12 mouse cellular contexts compared by ENCODE assay signal in the genomic region with DNA sequence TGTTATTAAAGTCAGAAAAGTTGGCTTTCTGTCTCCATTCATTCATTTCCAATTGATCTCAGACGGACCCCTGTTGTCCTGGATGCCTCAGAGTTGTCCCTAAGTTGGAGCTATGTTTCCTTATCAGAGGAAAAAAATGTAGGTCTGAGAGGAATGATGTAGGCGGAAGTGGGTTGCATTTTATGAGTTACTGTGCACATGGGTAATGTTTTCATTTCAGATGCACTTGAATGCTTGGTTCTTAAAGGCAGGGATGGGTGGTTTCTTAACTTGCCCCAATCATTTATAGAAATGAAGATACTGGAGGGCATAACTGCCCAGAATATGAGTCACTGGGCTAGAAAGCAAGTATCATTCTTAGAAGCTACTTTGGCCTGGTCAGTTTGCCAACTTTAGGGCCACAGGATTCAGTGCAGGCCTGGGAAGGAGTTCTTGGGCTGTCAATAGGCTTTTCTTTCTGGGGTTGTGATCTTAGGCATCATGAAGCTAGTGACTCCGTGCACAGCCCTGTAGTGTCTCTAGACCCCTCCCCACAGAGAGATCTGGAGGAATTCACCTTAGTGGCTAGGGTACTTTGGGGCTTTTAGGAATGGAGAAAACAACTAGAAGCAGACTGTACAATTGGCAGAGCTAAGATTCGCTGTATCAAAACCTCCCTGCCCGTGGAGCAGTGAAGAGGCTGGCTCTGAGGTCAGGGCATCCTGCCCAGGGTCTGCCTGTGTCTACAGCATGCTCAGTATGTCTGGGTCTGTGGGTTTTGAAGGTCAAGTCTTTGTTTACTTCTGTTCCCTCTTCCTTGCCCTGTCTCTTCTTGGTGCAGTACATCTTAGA. TPM values are rescaled to one million over a fixed set of nuclear protein-coding genes. Genes with fewer than 3 reads are reported as not detected.
A peak's percentile ranks its signal among the peaks of the same experiment; 100 is the strongest.
DNase-seq lines count a peak whose midpoint lies in the region; ATAC-seq and TF ChIP-seq lines count a peak whose summit lies in the region.
"Had no signal": no experiment of that assay in that cellular context is flagged by ENCODE, and none has a peak within 500 bp of the region (broad histone marks: within the 10 kb centered on the region; RNA-seq: fewer than 3 reads in every experiment).

No protein-coding gene starts in this region.

- no peak for TF ChIP-seq CTCF in C2C12 (IDR thresholded peaks at IDR 0.05; ENCODE audit: control insufficient read depth, insufficient read depth, insufficient read length)
- TF ChIP-seq CTCF in cortical plate, adult 2 months (IDR thresholded peaks at IDR 0.05; ENCODE audit: extremely low read depth, insufficient read depth, low read length), result no peak

- peak overlapping the region; percentile 38 for H3ac ChIP-seq in C2C12 (ENCODE audit: control insufficient read depth, insufficient read length, low read depth)

- intact Hi-C loops in left cerebral cortex, postnatal 36 days (cut with DNase I), result no loop called here

- H3K27ac ChIP-seq in forebrain, embryonic 15.5 days (replicated peaks), result peak overlapping the region; percentile 95
- H3K27ac ChIP-seq in forebrain, embryonic 10.5 days, result no peak overlapping the region
- H3K27ac ChIP-seq in midbrain, embryonic 14.5 days (replicated peaks; ENCODE audit: low read depth, low read length), result no peak overlapping the region
- no peak overlapping the region for H3K27ac ChIP-seq in midbrain, embryonic 11.5 days (ENCODE audit: low read depth, low read length)
- peak overlapping the region; percentile 49; the same call in 1 of the 2 replicates for H3K27ac ChIP-seq in cortical plate, adult 2 months (ENCODE audit: insufficient read depth, low read length)
- no peak overlapping the region for H3K27ac ChIP-seq in embryonic facial prominence, embryonic 10.5 days (replicated peaks)
- H3K27ac ChIP-seq: heart, embryonic 15.5 days had no signal

- no peak for DNase-seq in forebrain, embryonic 10.5 days (ENCODE audit: extremely low spot score, low spot score)
- no peak for DNase-seq in midbrain, embryonic 14.5 days
- no peak for DNase-seq in midbrain, embryonic 11.5 days (ENCODE audit: low spot score, missing footprints)
- no peak for DNase-seq in embryonic facial prominence, embryonic 10.5 days (ENCODE audit: low spot score)
- no peak for DNase-seq in left cerebral cortex, postnatal 36 days (ENCODE audit: low spot score in 2 of 2)
- DNase-seq: kidney, adult 11 months; lung, postnatal 36 days; spleen, adult 18-20 months had no signal

- peaks cover 31% of the 10 kb centered on the region for H3K79me3 ChIP-seq in C2C12 (ENCODE audit: low read depth)

- H3K27me3 ChIP-seq in forebrain, embryonic 15.5 days, result no peaks in the 10 kb centered on the region
- H3K27me3 ChIP-seq in forebrain, embryonic 10.5 days (ENCODE audit: poor library complexity, severe bottlenecking), result peaks cover 75% of the 10 kb centered on the region
- H3K27me3 ChIP-seq in midbrain, embryonic 14.5 days (ENCODE audit: control insufficient read depth, insufficient read depth, low read length), result 0 out of 2 replicates have a peak, but pooled peaks cover 12% of the 10 kb centered on the region
- H3K27me3 ChIP-seq in midbrain, embryonic 11.5 days (ENCODE audit: control insufficient read depth, insufficient read depth, low read length), result peaks cover 25% of the 10 kb centered on the region
- H3K27me3 ChIP-seq in C2C12 (ENCODE audit: control insufficient read depth, insufficient read depth, insufficient read length), result no peaks in the 10 kb centered on the region
- H3K27me3 ChIP-seq in embryonic facial prominence, embryonic 10.5 days (replicated peaks; ENCODE audit: low read depth, poor library complexity, severe bottlenecking), result peaks cover 70% of the 10 kb centered on the region

- H3K4me3 ChIP-seq in forebrain, embryonic 15.5 days, result no peak overlapping the region
- H3K4me3 ChIP-seq in forebrain, embryonic 10.5 days, result no peak overlapping the region
- no peak overlapping the region for H3K4me3 ChIP-seq in midbrain, embryonic 14.5 days (replicated peaks; ENCODE audit: low read depth, low read length)
- H3K4me3 ChIP-seq in midbrain, embryonic 11.5 days (ENCODE audit: low read depth, low read length), result no peak overlapping the region
- H3K4me3 ChIP-seq in C2C12 (ENCODE audit: insufficient read depth, poor library complexity, severe bottlenecking), result peak overlapping the region; percentile 71
- no peak overlapping the region; the same call in 1 of the 2 replicates for H3K4me3 ChIP-seq in cortical plate, adult 2 months (ENCODE audit: insufficient read depth, low read length)
- no peak overlapping the region for H3K4me3 ChIP-seq in embryonic facial prominence, embryonic 10.5 days

- TF ChIP-seq POLR2A in cortical plate, adult 2 months (IDR thresholded peaks at IDR 0.05; ENCODE audit: extremely low read depth, insufficient read depth, low read length), result no peak

- no peak overlapping the region; the same call in 1 of the 2 replicates for H3K4me2 ChIP-seq in forebrain, embryonic 15.5 days (replicated peaks)
- H3K4me2 ChIP-seq in midbrain, embryonic 14.5 days (ENCODE audit: low read length), result 0 out of 2 replicates have a peak overlapping the region, but pooled peaks have one; percentile 88
- H3K4me2 ChIP-seq in midbrain, embryonic 11.5 days, result no peak overlapping the region

- H3K9me3 ChIP-seq in forebrain, embryonic 15.5 days, result no peaks in the 10 kb centered on the region
- no peaks in the 10 kb centered on the region for H3K9me3 ChIP-seq in forebrain, embryonic 10.5 days
- H3K9me3 ChIP-seq in midbrain, embryonic 14.5 days (ENCODE audit: control insufficient read depth, low read length), result no peaks in the 10 kb centered on the region
- no peaks in the 10 kb centered on the region for H3K9me3 ChIP-seq in midbrain, embryonic 11.5 days (ENCODE audit: control insufficient read depth, low read length)
- H3K9me3 ChIP-seq in embryonic facial prominence, embryonic 10.5 days, result no peaks in the 10 kb centered on the region
- H3K9me3 ChIP-seq: heart, embryonic 15.5 days had no signal

- ATAC-seq in forebrain, embryonic 15.5 days (replicated peaks), result no peak
- ATAC-seq in midbrain, embryonic 14.5 days (ENCODE audit: low FRiP score, low TSS enrichment), result no peak
- ATAC-seq in midbrain, embryonic 11.5 days (ENCODE audit: low FRiP score), result no peak

- peak overlapping the region; percentile 78; the same call in 1 of the 2 replicates for H3K9ac ChIP-seq in forebrain, embryonic 15.5 days (replicated peaks)
- H3K9ac ChIP-seq in midbrain, embryonic 14.5 days (replicated peaks; ENCODE audit: low read length), result no peak overlapping the region
- H3K9ac ChIP-seq in midbrain, embryonic 11.5 days (ENCODE audit: low read length), result no peak overlapping the region
- H3K9ac ChIP-seq: heart, embryonic 15.5 days had no signal

- H3K4me1 ChIP-seq in forebrain, embryonic 15.5 days, result peaks cover 62% of the 10 kb centered on the region
- H3K4me1 ChIP-seq in forebrain, embryonic 10.5 days, result peaks cover 41% of the 10 kb centered on the region
- peaks cover 25% of the 10 kb centered on the region for H3K4me1 ChIP-seq in midbrain, embryonic 14.5 days (ENCODE audit: control insufficient read depth, insufficient read depth, low read length)
- peaks cover 16% of the 10 kb centered on the region for H3K4me1 ChIP-seq in midbrain, embryonic 11.5 days (ENCODE audit: control insufficient read depth, insufficient read depth, low read length)
- peaks cover 12% of the 10 kb centered on the region for H3K4me1 ChIP-seq in cortical plate, adult 2 months (ENCODE audit: control insufficient read depth, insufficient read depth, low read length)
- H3K4me1 ChIP-seq in embryonic facial prominence, embryonic 10.5 days, result peaks cover 40% of the 10 kb centered on the region

- peaks cover 46% of the 10 kb centered on the region for H3K79me2 ChIP-seq in C2C12 (ENCODE audit: control insufficient read depth, insufficient read depth)

- no peaks in the 10 kb centered on the region for H3K36me3 ChIP-seq in forebrain, embryonic 15.5 days
- H3K36me3 ChIP-seq in forebrain, embryonic 10.5 days (replicated peaks), result no peaks in the 10 kb centered on the region
- no peaks in the 10 kb centered on the region for H3K36me3 ChIP-seq in midbrain, embryonic 14.5 days (ENCODE audit: control insufficient read depth, insufficient read depth, low read length)
- no peaks in the 10 kb centered on the region for H3K36me3 ChIP-seq in midbrain, embryonic 11.5 days (ENCODE audit: control insufficient read depth, insufficient read depth, low read length)
- H3K36me3 ChIP-seq in C2C12 (ENCODE audit: control insufficient read depth, insufficient read depth), result peaks cover 1% of the 10 kb centered on the region
- no peaks in the 10 kb centered on the region for H3K36me3 ChIP-seq in embryonic facial prominence, embryonic 10.5 days (replicated peaks)
- H3K36me3 ChIP-seq: heart, embryonic 15.5 days had no signal

- 71% methylated on average over 5 of the region's 5 CpGs for WGBS in forebrain, embryonic 15.5 days
- 78% methylated on average over 5 of the region's 5 CpGs for WGBS in forebrain, embryonic 10.5 days
- WGBS in midbrain, embryonic 14.5 days, result 79% methylated on average over 5 of the region's 5 CpGs
- WGBS in midbrain, embryonic 11.5 days, result 70% methylated on average over 5 of the region's 5 CpGs
- WGBS in embryonic facial prominence, embryonic 10.5 days, result 78% methylated on average over 5 of the region's 5 CpGs

TF ChIP-seq in C2C12, 6 proteins besides CTCF, POLR2A, EP300 and RAD21 (continues in another document):
- peak; percentile 69 for TF ChIP-seq MAX (IDR thresholded peaks at IDR 0.05)
- TF ChIP-seq USF1 (IDR thresholded peaks at IDR 0.05; ENCODE audit: low read depth), result no peak

RNA-seq across cellular contexts. Expression of a gene that starts 1.5 kb away (rescaled TPM):
- 3.4 and 3.6 TPM in 2 replicates for polyA plus RNA-seq in forebrain, embryonic 15.5 days (2015; fragmentation: Nextera tagmentation; extraction: Ambion mirVana)
- polyA plus RNA-seq in forebrain, embryonic 10.5 days (2016; fragmentation: Nextera tagmentation; extraction: Ambion mirVana), result 0.14 and 0.75 TPM in 2 replicates
- polyA plus RNA-seq in midbrain, embryonic 14.5 days (2014; fragmentation: Nextera tagmentation; extraction: Ambion mirVana), result 3.2 and 3.7 TPM in 2 replicates
- polyA plus RNA-seq in midbrain, embryonic 11.5 days (2014; fragmentation: Nextera tagmentation; extraction: Ambion mirVana), result 0.78 and 1.0 TPM in 2 replicates
- 53.8 TPM for polyA plus RNA-seq in C2C12 (2012; fragmentation: generic; extraction: Trizol)
- 147 and 154 TPM in 2 replicates for polyA plus RNA-seq in cortical plate, adult 2 months (2012; rRNA removed)
- 0.08 and 0.25 TPM in 2 replicates for polyA plus RNA-seq in embryonic facial prominence, embryonic 10.5 days (2016; fragmentation: Nextera tagmentation; extraction: Ambion mirVana)
- 100 to 1,000 TPM; 130 to 162 TPM for total RNA-seq in left cerebral cortex, postnatal 36 days (2021)

RNA-seq across cellular contexts. Expression of a gene that starts 27.7 kb away (rescaled TPM):
- polyA plus RNA-seq in forebrain, embryonic 15.5 days (2015; fragmentation: Nextera tagmentation; extraction: Ambion mirVana), result 171 and 176 TPM in 2 replicates
- polyA plus RNA-seq in forebrain, embryonic 10.5 days (2016; fragmentation: Nextera tagmentation; extraction: Ambion mirVana), result 109 and 111 TPM in 2 replicates
- polyA plus RNA-seq in midbrain, embryonic 14.5 days (2014; fragmentation: Nextera tagmentation; extraction: Ambion mirVana), result 165 and 172 TPM in 2 replicates
- 111 and 112 TPM in 2 replicates for polyA plus RNA-seq in midbrain, embryonic 11.5 days (2014; fragmentation: Nextera tagmentation; extraction: Ambion mirVana)
- 59.0 TPM for polyA plus RNA-seq in C2C12 (2012; fragmentation: generic; extraction: Trizol)
- 144 and 145 TPM in 2 replicates for polyA plus RNA-seq in cortical plate, adult 2 months (2012; rRNA removed)
- polyA plus RNA-seq in embryonic facial prominence, embryonic 10.5 days (2016; fragmentation: Nextera tagmentation; extraction: Ambion mirVana), result 118 and 130 TPM in 2 replicates
- total RNA-seq in left cerebral cortex, postnatal 36 days (2021), result 100 to 1,000 TPM; 108 to 128 TPM

Comparison
In these comparisons a context has a peak if more than half of its experiments do, and no peak if none do; other contexts are left out.
1. H3K27ac ChIP-seq: peak in forebrain, embryonic 15.5 days (single experiment) and cortical plate, adult 2 months (single experiment); none in forebrain, embryonic 10.5 days (single experiment), midbrain, embryonic 14.5 days (single experiment), midbrain, embryonic 11.5 days (single experiment) and embryonic facial prominence, embryonic 10.5 days (single experiment).
2. RNA of a gene that starts 1.5 kb away (polyA plus RNA-seq): 147 to 154 TPM in cortical plate, adult 2 months and 53.8 TPM in C2C12 (single experiment); 3.2 to 3.7 TPM in midbrain, embryonic 14.5 days, 3.4 to 3.6 TPM in forebrain, embryonic 15.5 days, 0.78 to 1.0 TPM in midbrain, embryonic 11.5 days, 0.08 to 0.25 TPM in embryonic facial prominence, embryonic 10.5 days and 0.14 to 0.75 TPM in forebrain, embryonic 10.5 days; every median in the first group is over 10 times any median in the second.